Mouse (Mus musculus): ENCODE measurements around the gene Lats1.
"Not testable (repeated sequence)": the region's sequence is repeated elsewhere in the genome, so short reads cannot be mapped to it uniquely, and the experiment has no call there.

Gene Lats1

GRCm38 (mm10) chr10:7727011-7727410 is 46.0 kb downstream of the Lats1 start:
- DNase-seq = no peak

DNA sequence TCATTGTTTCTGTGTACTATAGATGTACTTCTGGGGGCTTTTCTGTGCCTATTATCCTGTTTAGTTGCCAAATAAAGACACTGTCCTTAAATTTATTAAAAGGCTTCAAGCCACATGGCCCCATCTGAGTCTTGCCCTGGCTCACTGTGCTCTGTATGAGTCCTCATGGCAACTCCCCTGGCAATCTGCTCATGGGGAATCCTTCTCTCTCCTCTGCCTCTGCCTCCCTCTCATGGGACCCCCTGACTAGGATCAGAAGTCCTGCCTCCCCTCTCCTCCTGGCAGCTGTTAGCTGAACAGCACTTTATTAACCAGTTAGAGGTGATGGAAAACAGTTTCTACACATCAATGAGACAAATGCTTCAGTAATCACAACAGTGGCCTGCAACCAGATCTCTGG is 50.6 kb downstream of the Lats1 start:
- no peak for DNase-seq

- DNase-seq = no peak
These were observed 56.1 kb downstream of the Lats1 start for GRCm38 (mm10) chr10:7737122-7737521.

DNA sequence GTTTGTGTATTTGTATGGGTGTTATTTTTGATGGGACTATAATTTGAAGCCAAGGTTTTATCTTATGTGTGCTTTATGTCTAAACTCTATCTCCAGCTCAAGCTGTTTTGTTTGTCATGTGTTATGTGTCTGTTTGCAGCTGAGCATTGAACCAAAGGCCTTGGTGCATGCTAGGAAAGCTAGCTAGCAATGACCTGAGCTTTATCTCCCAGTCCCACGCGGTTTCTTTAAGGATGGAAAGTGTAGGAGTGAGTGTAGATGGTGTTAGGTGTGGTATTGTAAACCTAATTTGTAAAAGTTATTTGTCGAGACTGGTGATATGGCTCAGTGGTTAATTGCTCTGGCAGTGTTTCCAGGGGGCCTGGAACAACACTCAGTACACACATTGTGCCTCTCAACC is 56.9 kb downstream of the Lats1 start:
- DNase-seq = no peak

GRCm38 (mm10) chr10:7745528-7745927 is 64.5 kb downstream of the Lats1 start:
- not testable (repeated sequence) for DNase-seq

- DNase-seq = no peak
These were observed 67.7 kb downstream of the Lats1 start for GRCm38 (mm10) chr10:7748752-7749151.

GRCm38 (mm10) chr10:7757544-7757943 is 76.5 kb downstream of the Lats1 start:
- DNase-seq = no peak

Measured in cerebellum, adult 11-12 months (tissue).